Mouse (Mus musculus) limb, embryonic 11.5 days (tissue): ENCODE data around the gene Dync2h1. TPM values are rescaled to one million over a fixed set of nuclear protein-coding genes. Genes with fewer than 3 reads are reported as not detected.

Experiments
- ATAC-seq: fragments of 200-750 bp; cut with Nextera tagmentation; 2 replicates; pipeline ENCODE4 v1.8.0; 2017; ENCODE audit warnings: low read depth; ENCODE audit not compliant: insufficient number of reproducible peaks, low FRiP score, low TSS enrichment
- DNase-seq: peaks from one replicate; pipeline ENCODE4 v3.0.0-alpha.2; 2015; ENCODE audit warnings: low spot score
- H3K27ac ChIP-seq: fragments of 300-500 bp; sonication (generic); replicated peaks from 2 replicates; pipeline ENCODE4 v1.5.1; 2014; ENCODE audit warnings: low read depth, mild to moderate bottlenecking, low read length
- H3K27me3 ChIP-seq: fragments of 300-500 bp; sonication (generic); 2 replicates; pipeline ENCODE4 v1.6.1; 2014; ENCODE audit warnings: mild to moderate bottlenecking, low read length, mixed read lengths; ENCODE audit not compliant: control insufficient read depth, insufficient read depth
- H3K36me3 ChIP-seq: fragments of 300-500 bp; sonication (generic); 2 replicates; pipeline ENCODE4 v1.6.1; 2014; ENCODE audit warnings: mild to moderate bottlenecking, low read length, moderate library complexity, mixed read lengths; ENCODE audit not compliant: control insufficient read depth, insufficient read depth
- H3K4me1 ChIP-seq: fragments of 300-500 bp; sonication (generic); 2 replicates; pipeline ENCODE4 v1.6.1; 2014; ENCODE audit warnings: low read length, mixed read lengths; ENCODE audit not compliant: control insufficient read depth, insufficient read depth
- H3K4me2 ChIP-seq: fragments of 300-500 bp; sonication (generic); 2 replicates; pipeline ENCODE4 v1.6.1; 2014; ENCODE audit warnings: low read depth, mild to moderate bottlenecking, moderate library complexity; ENCODE audit not compliant: severe bottlenecking
- H3K4me3 ChIP-seq: fragments of 300-500 bp; sonication (generic); 2 replicates; pipeline ENCODE4 v1.5.1; 2014; ENCODE audit warnings: low read depth, low read length
- H3K9ac ChIP-seq: fragments of 300-500 bp; sonication (generic); 2 replicates; pipeline ENCODE4 v1.6.1; 2014; ENCODE audit warnings: mild to moderate bottlenecking, low read length
- H3K9me3 ChIP-seq: fragments of 300-500 bp; sonication (generic); 2 replicates; pipeline ENCODE4 v1.6.1; 2016; ENCODE audit warnings: low read length; ENCODE audit not compliant: control insufficient read depth
- WGBS: fragments of 180-500 bp; shearing (Covaris S2); extraction: QIAGEN DNeasy Blood & Tissue Kit; methylation state at CpG from one replicate; pipeline ENCODE4 v1.1.7; 2014; 5-methylcytosine and 5-hydroxymethylcytosine counted together
- polyA plus RNA-seq: library from polyadenylated mRNA; unstranded; fragments of >200 nt; fragmentation: Nextera tagmentation; extraction: Ambion mirVana; gene quantifications from 2 replicates; pipeline ENCODE4 v1.2.1, GENCODE M21; 2014

Dync2h1 gene
- polyA plus RNA-seq, 1 experiment from 2014 or later, result 22.6 TPM

GRCm38 (mm10) chr9:7070846-7071245 is 113.4 kb downstream of the Dync2h1 start:
- Histone ChIP-seq H3K4me2 (no peak overlapping the region), H3K36me3 (no peaks in the 10 kb centered on the region; the same call in 1 of the 2 replicates), H3K27ac (no peak overlapping the region), H3K9ac (no peak overlapping the region), H3K9me3 (no peaks in the 10 kb centered on the region), H3K4me1 (no peaks in the 10 kb centered on the region), H3K27me3 (no peaks in the 10 kb centered on the region), H3K4me3 (no peak overlapping the region)
- DNase-seq (no peak), ATAC-seq (no peak)
- 93% methylated on average over 3 of the region's 3 CpGs for WGBS

- Histone ChIP-seq H3K4me2 (no peak overlapping the region), H3K9ac (no peak overlapping the region), H3K27me3 (no peaks in the 10 kb centered on the region), H3K9me3 (no peaks in the 10 kb centered on the region), H3K4me1 (no peaks in the 10 kb centered on the region), H3K36me3 (no peaks in the 10 kb centered on the region), H3K27ac (no peak overlapping the region), H3K4me3 (no peak overlapping the region)
- DNase-seq (peak; percentile 38), ATAC-seq (no peak)
- 81% methylated on average over 3 of the region's 3 CpGs for WGBS
These were observed 133.7 kb downstream of the Dync2h1 start for GRCm38 (mm10) chr9:7050588-7050987.

- H3K27me3 ChIP-seq, result no peaks in the 10 kb centered on the region
- H3K9ac ChIP-seq, result no peak overlapping the region
- no peak overlapping the region for H3K4me3 ChIP-seq
- H3K36me3 ChIP-seq, result peaks cover 3% of the 10 kb centered on the region; the same call in 1 of the 2 replicates
- H3K4me2 ChIP-seq, result no peak overlapping the region
- no peaks in the 10 kb centered on the region for H3K4me1 ChIP-seq
- WGBS, result 93% methylated on average over 5 of the region's 5 CpGs
- H3K27ac ChIP-seq, result no peak overlapping the region
- ATAC-seq (no peak), DNase-seq (no peak)
- no peaks in the 10 kb centered on the region for H3K9me3 ChIP-seq
These were observed 141.5 kb downstream of the Dync2h1 start for GRCm38 (mm10) chr9:7042635-7043273.

GRCm38 (mm10) chr9:7041231-7041630 is 143.0 kb downstream of the Dync2h1 start:
- H3K4me1 ChIP-seq, result no peaks in the 10 kb centered on the region
- no peak overlapping the region for H3K27ac ChIP-seq
- no peaks in the 10 kb centered on the region for H3K27me3 ChIP-seq
- H3K36me3 ChIP-seq, result peaks cover 3% of the 10 kb centered on the region; the same call in 1 of the 2 replicates
- ATAC-seq (no peak), DNase-seq (no peak)
- H3K4me2 ChIP-seq, result no peak overlapping the region
- 88% methylated on average over 5 of the region's 5 CpGs for WGBS
- no peaks in the 10 kb centered on the region for H3K9me3 ChIP-seq
- no peak overlapping the region for H3K4me3 ChIP-seq
- no peak overlapping the region for H3K9ac ChIP-seq

- Histone ChIP-seq H3K4me2 (no peak overlapping the region), H3K9ac (no peak overlapping the region), H3K27ac (no peak overlapping the region), H3K4me1 (no peaks in the 10 kb centered on the region), H3K36me3 (no peaks in the 10 kb centered on the region), H3K4me3 (no peak overlapping the region), H3K27me3 (no peaks in the 10 kb centered on the region), H3K9me3 (no peaks in the 10 kb centered on the region)
- WGBS, result 97% methylated on average over 2 of the region's 2 CpGs
- no peak for ATAC-seq
- no peak for DNase-seq
These were observed 151.7 kb downstream of the Dync2h1 start for GRCm38 (mm10) chr9:7032553-7032952.

- H3K4me3 ChIP-seq, result no peak overlapping the region
- DNase-seq, result no peak
- ATAC-seq, result no peak
- H3K9ac ChIP-seq, result no peak overlapping the region
- H3K4me1 ChIP-seq, result no peaks in the 10 kb centered on the region
- H3K27me3 ChIP-seq, result no peaks in the 10 kb centered on the region
- no peaks in the 10 kb centered on the region for H3K36me3 ChIP-seq
- H3K27ac ChIP-seq, result no peak overlapping the region
- no peaks in the 10 kb centered on the region for H3K9me3 ChIP-seq
- H3K4me2 ChIP-seq, result no peak overlapping the region
These were observed 168.6 kb downstream of the Dync2h1 start for GRCm38 (mm10) chr9:7015600-7015999.

- no peak overlapping the region for H3K9ac ChIP-seq
- H3K36me3 ChIP-seq, result no peaks in the 10 kb centered on the region
- no peaks in the 10 kb centered on the region for H3K9me3 ChIP-seq
- no peak for DNase-seq
- WGBS, result 93% methylated on average over 1 of the region's 1 CpGs
- H3K4me3 ChIP-seq, result no peak overlapping the region
- ATAC-seq, result no peak
- H3K4me1 ChIP-seq, result no peaks in the 10 kb centered on the region
- H3K4me2 ChIP-seq, result no peak overlapping the region
- H3K27me3 ChIP-seq, result no peaks in the 10 kb centered on the region
- H3K27ac ChIP-seq, result no peak overlapping the region
These were observed 169.5 kb downstream of the Dync2h1 start for GRCm38 (mm10) chr9:7014733-7015132.

- ATAC-seq, result no peak
- Histone ChIP-seq H3K27me3 (no peaks in the 10 kb centered on the region), H3K36me3 (no peaks in the 10 kb centered on the region), H3K9me3 (no peaks in the 10 kb centered on the region), H3K4me3 (no peak overlapping the region), H3K9ac (no peak overlapping the region), H3K4me1 (no peaks in the 10 kb centered on the region), H3K4me2 (no peak overlapping the region), H3K27ac (no peak overlapping the region)
- no peak for DNase-seq
- WGBS, result 95% methylated on average over 3 of the region's 3 CpGs
These were observed 174.5 kb downstream of the Dync2h1 start for GRCm38 (mm10) chr9:7009785-7010184.

GRCm38 (mm10) chr9:6994865-6995264 is 189.4 kb downstream of the Dync2h1 start:
- Histone ChIP-seq H3K9me3 (no peaks in the 10 kb centered on the region), H3K27ac (no peak overlapping the region), H3K4me2 (no peak overlapping the region), H3K4me3 (no peak overlapping the region), H3K4me1 (no peaks in the 10 kb centered on the region), H3K27me3 (no peaks in the 10 kb centered on the region), H3K9ac (no peak overlapping the region), H3K36me3 (no peaks in the 10 kb centered on the region)
- WGBS, result 82% methylated on average over 2 of the region's 2 CpGs
- ATAC-seq (no peak), DNase-seq (no peak)
